Mouse (Mus musculus) erythroblast, adult 5-6 weeks (primary cell): Measurements from ENCODE around the gene Bcl2l12. TPM values are rescaled to one million over a fixed set of nuclear protein-coding genes. Genes with fewer than 3 reads are reported as not detected.
A peak's percentile ranks its signal among the peaks of the same experiment; 100 is the strongest.

Experiments
- ATAC-seq: replicated peaks from 2 replicates; pipeline ENCODE4 v1.8.0; 2016; ENCODE audit warnings: moderate number of reproducible peaks, mild to moderate bottlenecking, moderate TSS enrichment, inconsistent platforms; ENCODE audit not compliant: poor library complexity, low FRiP score, severe bottlenecking
- total RNA-seq, 2 experiments: library from RNA; stranded (forward) in 1 of 2; stranded (reverse) in 1 of 2; fragments of 150-400 nt in 1 of 2; fragments of 200-764, 138-1000 nt in 1 of 2; gene quantifications; 2 replicates each; pipeline versions ENCODE4 v1.2.3 to v1.2.4; 2015 to 2017; ENCODE audit warnings: low replicate concordance in 2 of 2

The Bcl2l12 gene
- total RNA-seq, 2 experiments from 2014 or later, result 2.5 to 9.6 TPM

GRCm38 (mm10) chr7:45019031-45019571 lies 20.6 kb upstream of the Bcl2l12 start:
- ATAC-seq, result no peak

- ATAC-seq, result peak; percentile 77
These were observed 18.9 kb upstream of the Bcl2l12 start, which contains the start of gene Rras for GRCm38 (mm10) chr7:45017242-45018061. TSS of gene Rras (plus strand) at chr7:45017961.

GRCm38 (mm10) chr7:45016761-45017160 lies 18.2 kb upstream of the Bcl2l12 start:
- no peak for ATAC-seq

GRCm38 (mm10) chr7:45015957-45016612 lies 17.6 kb upstream of the Bcl2l12 start, which contains the start of gene Scaf1:
TSS of gene Scaf1 (minus strand) at chr7:45016363.
- ATAC-seq, result peak; percentile 78

GRCm38 (mm10) chr7:45015344-45015956 lies 16.9 kb upstream of the Bcl2l12 start:
- no peak for ATAC-seq

GRCm38 (mm10) chr7:45014096-45014451 lies 15.6 kb upstream of the Bcl2l12 start:
- ATAC-seq, result no peak

GRCm38 (mm10) chr7:45013366-45014095 lies 15.0 kb upstream of the Bcl2l12 start:
- no peak for ATAC-seq

GRCm38 (mm10) chr7:45012824-45013223 lies 14.3 kb upstream of the Bcl2l12 start:
- ATAC-seq, result no peak

- no peak for ATAC-seq
These were observed 13.5 kb upstream of the Bcl2l12 start for GRCm38 (mm10) chr7:45012011-45012410.

- ATAC-seq, result no peak
These were observed 9.9 kb upstream of the Bcl2l12 start for GRCm38 (mm10) chr7:45008411-45008810.

GRCm38 (mm10) chr7:45007846-45008245 lies 9.3 kb upstream of the Bcl2l12 start:
- no peak for ATAC-seq

- ATAC-seq, result no peak
These were observed 8.6 kb upstream of the Bcl2l12 start for GRCm38 (mm10) chr7:45007141-45007540.

- no peak for ATAC-seq
These were observed 8.0 kb upstream of the Bcl2l12 start for GRCm38 (mm10) chr7:45006503-45006902.

- no peak for ATAC-seq
These were observed 6.9 kb upstream of the Bcl2l12 start for GRCm38 (mm10) chr7:45005321-45005992.

- ATAC-seq, result no peak
These were observed 6.0 kb upstream of the Bcl2l12 start for GRCm38 (mm10) chr7:45004546-45004945.

- ATAC-seq, result no peak
These were observed 3.9 kb upstream of the Bcl2l12 start for GRCm38 (mm10) chr7:45002440-45002839.

- no peak for ATAC-seq
These were observed 2.1 kb upstream of the Bcl2l12 start for GRCm38 (mm10) chr7:45000539-45001114.

- ATAC-seq, result no peak
These were observed 1.2 kb upstream of the Bcl2l12 start for GRCm38 (mm10) chr7:44999753-45000152.

GRCm38 (mm10) chr7:44997940-44998428 lies 528 bp downstream of the Bcl2l12 start:
- no peak for ATAC-seq
